In the genomic region with DNA sequence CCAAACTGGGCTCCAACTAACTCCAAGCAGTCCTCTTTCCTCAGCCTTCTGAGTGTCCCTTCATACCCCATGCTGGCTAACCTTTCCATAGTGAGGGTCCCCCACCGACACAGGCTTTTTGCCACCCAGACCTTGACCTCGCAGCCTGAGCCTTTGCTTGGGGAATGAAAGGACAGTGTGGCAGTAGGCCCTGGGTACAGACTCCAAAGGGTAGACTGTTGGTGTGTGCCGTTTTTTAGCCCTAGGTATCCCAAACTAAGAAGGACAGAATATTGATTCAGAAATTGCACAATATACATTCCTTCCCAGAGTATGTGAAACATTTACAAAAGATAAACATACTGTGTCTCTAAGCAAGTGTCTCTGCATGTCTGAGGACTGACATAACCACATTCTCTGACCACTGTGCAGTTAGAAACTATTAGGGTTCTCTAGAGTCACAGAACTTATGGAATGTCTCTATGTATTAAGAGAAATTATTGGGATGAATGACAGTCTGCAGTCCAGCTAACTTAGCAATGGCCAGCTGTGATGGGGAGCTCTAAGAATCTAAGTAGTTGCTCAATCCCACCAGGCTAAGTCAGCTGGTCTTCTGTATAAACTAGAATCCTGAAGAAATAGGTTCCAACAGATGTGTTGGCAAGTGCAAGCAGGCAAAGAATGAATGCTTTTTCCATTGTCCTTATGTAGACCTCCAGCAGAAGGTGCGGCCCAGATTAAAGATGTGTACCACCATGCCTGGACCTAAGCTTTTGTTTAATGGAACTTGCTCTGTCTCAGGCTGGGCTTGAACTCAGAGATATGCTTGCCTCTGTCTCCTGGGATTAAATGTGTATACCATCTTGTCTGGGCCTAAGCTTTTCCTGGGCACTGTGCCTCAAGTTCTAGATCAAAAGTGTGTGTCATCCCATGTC, we compare ENCODE assay signal across 7 mouse cellular contexts. TPM values are rescaled to one million over a fixed set of nuclear protein-coding genes. Genes with fewer than 3 reads are reported as not detected.
DNase-seq lines count a peak whose midpoint lies in the region; ATAC-seq lines count a peak whose summit lies in the region.

No protein-coding gene starts in this region.

- peak overlapping the region; percentile 89 for H3K9ac ChIP-seq in neural tube, embryonic 11.5 days (ENCODE audit: low read length)
- H3K9ac ChIP-seq in embryonic facial prominence, embryonic 12.5 days: peak overlapping the region; percentile 48; the same call in 1 of the 2 replicates
- peak overlapping the region; percentile 80 for H3K9ac ChIP-seq in hindbrain, embryonic 15.5 days

- H3K27me3 ChIP-seq in neural tube, embryonic 11.5 days (ENCODE audit: control insufficient read depth, insufficient read depth, low read length): no peaks in the 10 kb centered on the region
- H3K27me3 ChIP-seq in embryonic facial prominence, embryonic 12.5 days: no peaks in the 10 kb centered on the region
- H3K27me3 ChIP-seq in hindbrain, embryonic 15.5 days: no peaks in the 10 kb centered on the region
- H3K27me3 ChIP-seq in midbrain, embryonic 10.5 days (ENCODE audit: low read depth, poor library complexity, severe bottlenecking): no peaks in the 10 kb centered on the region

- 44% methylated on average over 4 of the region's 4 CpGs for WGBS in neural tube, embryonic 11.5 days
- WGBS in embryonic facial prominence, embryonic 12.5 days: 40% methylated on average over 4 of the region's 4 CpGs
- 39% methylated on average over 4 of the region's 4 CpGs for WGBS in hindbrain, embryonic 15.5 days
- 40% methylated on average over 4 of the region's 4 CpGs for WGBS in midbrain, embryonic 10.5 days

- no peaks in the 10 kb centered on the region for H3K9me3 ChIP-seq in neural tube, embryonic 11.5 days (ENCODE audit: control insufficient read depth, low read length)
- H3K9me3 ChIP-seq in embryonic facial prominence, embryonic 12.5 days: no peaks in the 10 kb centered on the region
- H3K9me3 ChIP-seq in hindbrain, embryonic 15.5 days: no peaks in the 10 kb centered on the region
- no peaks in the 10 kb centered on the region for H3K9me3 ChIP-seq in midbrain, embryonic 10.5 days (replicated peaks)

- peak overlapping the region; percentile 95 for H3K4me3 ChIP-seq in neural tube, embryonic 11.5 days (ENCODE audit: low read depth, low read length)
- H3K4me3 ChIP-seq in embryonic facial prominence, embryonic 12.5 days: peak overlapping the region; percentile 96
- H3K4me3 ChIP-seq in hindbrain, embryonic 15.5 days: peak overlapping the region; percentile 66
- peak overlapping the region; percentile 97 for H3K4me3 ChIP-seq in midbrain, embryonic 10.5 days

- no peak for DNase-seq in neural tube, embryonic 11.5 days (ENCODE audit: low spot score)
- DNase-seq in neural tube, embryonic 10.5 days (ENCODE audit: extremely low spot score, low spot score): no peak
- no peak for DNase-seq in midbrain, embryonic 10.5 days (ENCODE audit: low spot score)
- DNase-seq in layer of hippocampus, postnatal 14 days (ENCODE audit: low spot score in 2 of 2): no peak
- no peak for DNase-seq in thymus, postnatal 10 days (ENCODE audit: low spot score in 2 of 2)

- no peak overlapping the region; the same call in 1 of the 2 replicates for H3K27ac ChIP-seq in neural tube, embryonic 11.5 days (ENCODE audit: low read depth, low read length)
- H3K27ac ChIP-seq in embryonic facial prominence, embryonic 12.5 days: peak overlapping the region; percentile 93
- H3K27ac ChIP-seq in hindbrain, embryonic 15.5 days (replicated peaks): peak overlapping the region; percentile 91
- peak overlapping the region; percentile 95 for H3K27ac ChIP-seq in midbrain, embryonic 10.5 days (replicated peaks)

- peak overlapping the region; percentile 69 for H3K4me2 ChIP-seq in neural tube, embryonic 11.5 days (ENCODE audit: low read depth)
- peak overlapping the region; percentile 78 for H3K4me2 ChIP-seq in embryonic facial prominence, embryonic 12.5 days (replicated peaks)
- H3K4me2 ChIP-seq in hindbrain, embryonic 15.5 days: peak overlapping the region; percentile 64

- H3K36me3 ChIP-seq in neural tube, embryonic 11.5 days (ENCODE audit: control insufficient read depth, insufficient read depth, low read length): no peaks in the 10 kb centered on the region
- H3K36me3 ChIP-seq in embryonic facial prominence, embryonic 12.5 days: no peaks in the 10 kb centered on the region
- H3K36me3 ChIP-seq in hindbrain, embryonic 15.5 days: no peaks in the 10 kb centered on the region
- peaks cover 8% of the 10 kb centered on the region; the same call in 1 of the 2 replicates for H3K36me3 ChIP-seq in midbrain, embryonic 10.5 days

- ATAC-seq in neural tube, embryonic 11.5 days (ENCODE audit: insufficient read depth, low FRiP score, low TSS enrichment): peak; percentile 51
- peak; percentile 50 for ATAC-seq in embryonic facial prominence, embryonic 12.5 days (ENCODE audit: insufficient number of reproducible peaks, insufficient read depth, low FRiP score, low TSS enrichment)
- peak; percentile 61; the same call in 1 of the 2 replicates for ATAC-seq in hindbrain, embryonic 15.5 days (ENCODE audit: low FRiP score, low read depth)

- peaks cover 9% of the 10 kb centered on the region; the same call in 1 of the 2 replicates for H3K4me1 ChIP-seq in neural tube, embryonic 11.5 days (ENCODE audit: control insufficient read depth, insufficient read depth, low read length)
- peaks cover 11% of the 10 kb centered on the region for H3K4me1 ChIP-seq in embryonic facial prominence, embryonic 12.5 days
- peaks cover 32% of the 10 kb centered on the region for H3K4me1 ChIP-seq in hindbrain, embryonic 15.5 days (replicated peaks)
- H3K4me1 ChIP-seq in midbrain, embryonic 10.5 days: peaks cover 35% of the 10 kb centered on the region

RNA-seq across cellular contexts. Expression of a gene that starts 0.8 kb away (rescaled TPM):
- 36.4 and 38.3 TPM in 2 replicates for polyA plus RNA-seq in neural tube, embryonic 11.5 days (2014; fragmentation: Nextera tagmentation; extraction: Ambion mirVana)
- 33.5 and 35.5 TPM in 2 replicates for polyA plus RNA-seq in embryonic facial prominence, embryonic 12.5 days (2016; fragmentation: Nextera tagmentation; extraction: Ambion mirVana)
- polyA plus RNA-seq in hindbrain, embryonic 15.5 days (2015; fragmentation: Nextera tagmentation; extraction: Ambion mirVana): 23.8 and 24.1 TPM in 2 replicates
- polyA plus RNA-seq in midbrain, embryonic 10.5 days (2016; fragmentation: Nextera tagmentation; extraction: Ambion mirVana): 23.4 and 26.0 TPM in 2 replicates
- total RNA-seq in layer of hippocampus, postnatal 14 days (2021): 10 to 100 TPM; 47.0 to 47.3 TPM
